Mouse (Mus musculus) CH12.LX (cell line): ENCODE data around the gene Coa4.

ENCODE experiments used
- BHLHE40 ChIP-seq: IDR thresholded peaks from 2 replicates; pipeline ENCODE4 v1.6.1; 2011; ENCODE audit warnings: mild to moderate bottlenecking, low read depth, low read length, improper control_type of control experiment
- CHD1 ChIP-seq: IDR thresholded peaks from 2 replicates; pipeline ENCODE4 v1.6.1; 2012; ENCODE audit warnings: low read depth, low read length, improper control_type of control experiment, inconsistent platforms
- CTCF ChIP-seq, 2 experiments: IDR thresholded peaks in 1 of 2; conservative IDR thresholded peaks in 1 of 2; 2 replicates each; pipeline ENCODE4 v1.5.1; 2011 to 2012; ENCODE audit warnings: low read depth in 2 of 2, low read length in 2 of 2, improper control_type of control experiment in 1 of 2, inconsistent platforms in 1 of 2, mild to moderate bottlenecking in 1 of 2, moderate library complexity in 1 of 2
- MAFK ChIP-seq: IDR thresholded peaks from 2 replicates; pipeline ENCODE4 v1.6.1; 2011; ENCODE audit warnings: low read length, improper control_type of control experiment; ENCODE audit not compliant: insufficient replicate concordance
- POLR2A ChIP-seq: IDR thresholded peaks from 2 replicates; pipeline ENCODE4 v1.6.1; 2011; ENCODE audit warnings: low read depth, mild to moderate bottlenecking, improper control_type of control experiment, low read length
- RAD21 ChIP-seq: IDR thresholded peaks from 2 replicates; pipeline ENCODE4 v1.6.1; 2011; ENCODE audit warnings: low read depth, mild to moderate bottlenecking, low read length, improper control_type of control experiment, moderate library complexity
- UBTF ChIP-seq: IDR thresholded peaks from 2 replicates; pipeline ENCODE4 v1.6.1; 2012; ENCODE audit warnings: low read depth, mild to moderate bottlenecking, inconsistent platforms, low read length, improper control_type of control experiment, moderate library complexity
- USF1 ChIP-seq: IDR thresholded peaks from 2 replicates; pipeline ENCODE4 v1.6.1; 2014; ENCODE audit warnings: low read depth, mild to moderate bottlenecking, inconsistent platforms, low read length, improper control_type of control experiment
- ZC3H11A ChIP-seq: IDR thresholded peaks from 2 replicates; pipeline ENCODE4 v1.6.1; 2012; ENCODE audit warnings: low read depth, mild to moderate bottlenecking, inconsistent platforms, low read length, improper control_type of control experiment

DNA sequence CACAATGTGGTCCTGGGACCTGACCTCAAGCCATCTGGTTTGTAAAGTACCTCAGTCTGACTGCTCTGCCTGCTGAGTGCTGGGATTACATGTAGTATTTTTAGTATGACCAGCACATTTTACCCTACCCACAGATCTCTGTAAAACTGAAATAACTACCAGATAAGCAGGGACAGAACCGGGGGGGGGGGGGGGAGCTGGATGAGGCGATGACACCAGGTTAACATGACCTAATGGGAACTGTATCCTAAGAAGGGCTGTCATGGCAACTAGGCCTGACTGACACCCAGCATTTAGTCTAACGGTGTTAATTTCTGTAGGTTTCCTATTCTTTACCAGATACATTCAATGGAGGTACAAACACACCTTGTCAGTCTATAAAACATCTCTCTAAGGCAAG is 12.9 kb downstream of the Coa4 start:
- TF ChIP-seq CHD1 (no peak), USF1 (no peak), POLR2A (no peak), UBTF (no peak), CTCF (conservative IDR thresholded peaks at IDR 0.05 in 1 of 2, IDR thresholded peaks at IDR 0.05 in 1 of 2; ENCODE audit: low read depth in 2 of 2, low read length in 2 of 2) (no peak), BHLHE40 (no peak), ZC3H11A (no peak), MAFK (no peak), RAD21 (no peak)
